Mouse (Mus musculus) testis, adult 2 months (tissue): ENCODE data around the gene Corin. TPM values are rescaled to one million over a fixed set of nuclear protein-coding genes. Genes with fewer than 3 reads are reported as not detected.
A peak's percentile ranks its signal among the peaks of the same experiment; 100 is the strongest.

Source experiments
- H3K27ac ChIP-seq: fragments of 200-500 bp; 2 replicates; pipeline ENCODE4 v1.5.1; 2012; ENCODE audit warnings: low read depth, low read length; ENCODE audit not compliant: control insufficient read depth, insufficient read depth
- H3K27me3 ChIP-seq: fragments of 200-500 bp; 2 replicates; pipeline ENCODE4 v1.6.1; 2012; ENCODE audit warnings: mild to moderate bottlenecking, low read length, moderate library complexity; ENCODE audit not compliant: control insufficient read depth, insufficient read depth
- H3K36me3 ChIP-seq: fragments of 200-500 bp; 2 replicates; pipeline ENCODE4 v1.6.1; 2012; ENCODE audit warnings: mild to moderate bottlenecking, low read length; ENCODE audit not compliant: control insufficient read depth, insufficient read depth
- H3K4me1 ChIP-seq: fragments of 200-500 bp; 2 replicates; pipeline ENCODE4 v1.6.1; 2012; ENCODE audit warnings: low read length; ENCODE audit not compliant: control insufficient read depth, insufficient read depth
- H3K4me3 ChIP-seq: fragments of 200-500 bp; 2 replicates; pipeline ENCODE4 v1.5.1; 2012; ENCODE audit warnings: low read depth, mild to moderate bottlenecking, low read length, moderate library complexity, mixed read lengths; ENCODE audit not compliant: control insufficient read depth
- CTCF ChIP-seq: fragments of 200-500 bp; IDR thresholded peaks from 2 replicates; pipeline ENCODE4 v1.5.1; 2012; ENCODE audit warnings: low read depth, mild to moderate bottlenecking, inconsistent platforms, low read length, moderate library complexity; ENCODE audit not compliant: control insufficient read depth, insufficient read depth, insufficient replicate concordance
- POLR2A ChIP-seq: fragments of 200-500 bp; IDR thresholded peaks from 2 replicates; pipeline ENCODE4 v1.6.1; 2012; ENCODE audit warnings: low read depth, mild to moderate bottlenecking, inconsistent platforms, low read length, moderate library complexity; ENCODE audit not compliant: control insufficient read depth
- polyA plus RNA-seq: library from polyadenylated mRNA; depleted of rRNA; stranded (reverse); fragments of >200 nt; gene quantifications from 2 replicates; pipeline ENCODE4 v1.2.3, GENCODE M21; 2012; rRNA removed

The Corin gene
- polyA plus RNA-seq, result 6.4 and 11.2 TPM in 2 replicates

DNA sequence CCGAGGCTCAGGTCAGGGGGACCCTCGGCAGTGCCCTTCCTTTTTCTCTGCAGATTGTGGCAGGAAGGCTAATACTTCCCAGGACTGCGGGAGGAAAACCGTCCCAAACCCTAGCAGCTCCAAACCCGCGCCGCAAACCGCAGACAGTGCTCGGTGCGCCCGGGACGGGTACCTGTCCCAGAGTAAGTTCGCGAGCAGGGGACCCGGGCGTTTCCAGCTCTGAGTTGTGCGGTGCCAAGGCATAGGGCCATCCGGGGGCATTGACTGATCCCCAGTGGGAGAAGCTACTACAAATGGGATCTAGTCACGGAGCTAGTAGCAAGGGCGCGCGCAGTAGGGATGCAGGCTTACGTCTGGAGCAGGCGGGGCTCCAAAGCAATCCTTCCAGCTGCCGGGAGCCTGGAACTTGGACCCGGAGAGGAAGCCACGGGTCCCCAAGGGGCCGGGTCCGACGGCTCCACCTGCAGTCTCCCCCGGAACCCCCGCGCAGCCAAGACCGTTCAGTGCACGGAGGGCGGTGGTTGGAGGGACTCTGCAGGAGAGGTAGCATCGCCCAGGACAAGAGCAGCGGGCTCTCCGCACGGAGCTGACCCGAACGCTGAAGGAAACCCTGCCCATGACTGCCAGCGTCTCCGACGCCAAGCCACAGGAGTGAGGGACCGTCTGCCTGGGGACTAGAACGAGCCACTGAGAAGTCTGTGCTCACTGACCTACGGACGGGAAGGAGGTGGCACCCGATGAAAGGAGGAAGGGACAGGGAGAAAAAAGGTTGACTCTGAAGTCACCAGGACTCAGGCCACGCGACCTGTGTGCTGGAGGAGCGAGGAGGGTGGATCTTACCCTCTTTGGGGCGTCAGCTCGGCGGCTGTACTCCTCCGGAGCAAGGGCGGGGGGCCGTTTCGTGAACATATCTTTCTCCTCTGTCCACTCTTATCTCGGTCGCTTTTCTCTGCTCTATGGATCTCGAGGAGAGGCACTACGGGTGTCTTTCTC is at the start of gene Corin:
Gene Corin (minus strand): TSS at position 943 of the 993 bp plus-strand sequence.
- Histone ChIP-seq H3K4me3 (peak within 1 kb of the TSS; percentile 81), H3K36me3 (no peaks in the 10 kb centered on the region), H3K4me1 (peaks cover 17% of the 10 kb centered on the region), H3K27ac (peak within 1 kb of the TSS; percentile 65), H3K27me3 (no peaks in the 10 kb centered on the region)
- TF ChIP-seq POLR2A (0 out of 2 replicates have a peak, but pooled peaks have one; percentile 44), CTCF (no peak)

DNA sequence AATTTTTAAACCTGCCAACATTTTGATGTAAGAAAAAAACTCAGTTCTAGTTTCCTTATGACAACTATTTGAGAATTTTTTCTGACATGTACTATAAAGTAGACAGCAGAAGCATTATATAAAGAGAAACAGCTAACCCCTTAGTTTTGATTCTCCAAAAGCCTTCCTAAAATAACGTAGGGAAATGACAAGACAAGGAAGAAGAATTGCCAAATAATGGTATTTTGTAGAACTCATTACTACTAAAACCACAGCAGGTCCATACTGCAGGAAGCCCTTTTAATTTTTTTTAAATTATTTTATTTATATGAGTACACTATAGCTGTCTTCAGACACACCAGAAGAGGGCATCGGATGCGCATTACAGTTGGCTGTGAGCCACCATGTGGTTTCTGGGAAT is 46.9 kb upstream of the Corin start:
- no peaks in the 10 kb centered on the region for H3K27me3 ChIP-seq
- no peak overlapping the region for H3K27ac ChIP-seq
- no peak for TF ChIP-seq POLR2A
- TF ChIP-seq CTCF, result no peak
- H3K4me3 ChIP-seq, result no peak overlapping the region
- H3K36me3 ChIP-seq, result peaks cover 4% of the 10 kb centered on the region
- H3K4me1 ChIP-seq, result no peaks in the 10 kb centered on the region

DNA sequence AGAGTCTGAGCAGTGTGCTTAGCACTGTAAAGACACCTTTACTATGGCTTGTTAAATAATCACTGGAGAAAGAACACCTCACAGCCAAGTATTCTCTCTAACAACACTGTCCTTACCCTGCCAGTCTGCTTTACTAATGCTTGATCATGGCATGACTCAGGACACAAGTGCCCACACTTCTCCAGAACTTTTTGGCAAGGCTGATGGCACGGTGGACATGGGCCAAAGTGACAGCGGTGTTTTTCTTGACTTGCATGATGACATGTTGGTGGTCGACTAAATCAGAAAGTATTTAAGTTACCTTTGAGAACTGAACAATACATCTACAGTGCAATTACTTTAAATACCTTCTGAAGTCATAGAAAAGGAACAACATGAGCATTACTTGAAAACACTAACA is 24.6 kb upstream of the Corin start:
- H3K27me3 ChIP-seq, result no peaks in the 10 kb centered on the region
- H3K27ac ChIP-seq, result no peak overlapping the region
- no peak for TF ChIP-seq POLR2A
- TF ChIP-seq CTCF, result no peak
- H3K4me1 ChIP-seq, result no peaks in the 10 kb centered on the region
- no peaks in the 10 kb centered on the region; the same call in 1 of the 2 replicates for H3K36me3 ChIP-seq
- H3K4me3 ChIP-seq, result no peak overlapping the region

DNA sequence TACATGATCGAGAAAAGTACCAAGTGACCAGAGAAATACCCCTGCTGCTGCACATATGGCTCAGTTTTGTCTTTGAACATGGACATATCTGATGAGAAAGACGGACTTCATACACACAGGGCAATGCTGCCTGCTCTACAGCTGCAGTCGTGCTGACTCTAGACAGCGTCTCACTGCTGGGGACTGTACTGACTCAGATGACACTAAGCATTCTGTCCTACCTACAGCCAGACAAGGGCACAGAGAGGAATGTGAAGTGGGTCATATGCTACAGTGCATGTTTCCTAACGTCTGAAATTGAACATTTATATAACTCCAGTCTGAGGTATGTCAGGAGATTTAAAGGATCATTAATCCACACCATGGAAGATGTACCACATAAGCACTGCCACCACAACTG is 9.5 kb upstream of the Corin start:
- H3K27me3 ChIP-seq, result no peaks in the 10 kb centered on the region
- H3K27ac ChIP-seq, result no peak overlapping the region
- H3K36me3 ChIP-seq, result peaks cover 3% of the 10 kb centered on the region
- no peak overlapping the region for H3K4me3 ChIP-seq
- TF ChIP-seq CTCF (no peak), POLR2A (no peak)
- H3K4me1 ChIP-seq, result no peaks in the 10 kb centered on the region

DNA sequence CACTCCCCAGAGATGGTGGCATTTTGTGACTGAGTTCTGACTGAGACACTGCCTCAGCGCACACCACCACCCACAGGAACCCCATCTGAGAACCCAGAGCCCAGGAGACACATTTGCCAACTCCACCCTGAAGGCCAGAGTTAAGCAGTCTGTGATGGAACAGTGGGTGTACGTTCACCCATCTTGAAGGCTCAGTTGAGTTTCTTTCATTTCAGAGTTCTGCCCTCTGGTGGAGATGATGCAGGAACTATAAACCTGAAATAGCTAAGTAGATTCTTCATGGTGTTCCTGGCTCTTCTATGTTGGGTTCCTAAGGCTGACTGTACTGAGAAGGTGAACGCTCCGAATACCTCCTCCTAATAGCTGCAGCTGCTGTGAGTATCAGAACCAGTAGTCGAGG is 1.5 kb upstream of the Corin start:
- Histone ChIP-seq H3K4me1 (peaks cover 14% of the 10 kb centered on the region), H3K4me3 (no peak overlapping the region), H3K36me3 (no peaks in the 10 kb centered on the region), H3K27ac (no peak overlapping the region), H3K27me3 (no peaks in the 10 kb centered on the region)
- TF ChIP-seq POLR2A (no peak), CTCF (no peak)

DNA sequence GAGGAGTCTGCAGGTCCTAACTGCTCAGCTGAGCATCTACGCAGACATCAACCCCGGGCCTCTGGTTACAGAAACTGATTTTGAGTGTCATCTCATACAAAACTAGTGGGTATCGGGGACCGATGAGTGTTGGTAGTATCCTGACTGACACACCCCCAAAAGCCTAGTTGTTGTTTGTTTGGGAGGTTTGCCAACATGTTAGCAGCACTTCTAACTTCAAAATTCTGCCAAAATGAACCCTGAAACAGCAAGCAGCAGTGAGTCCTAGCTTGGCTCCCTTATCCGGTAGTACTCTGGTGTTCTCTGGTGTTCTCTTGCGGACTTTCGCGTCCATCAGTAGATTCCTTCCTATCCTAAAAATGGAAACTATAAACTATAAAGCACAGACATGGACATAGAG is 1.5 kb downstream of the Corin start:
- no peak overlapping the region for H3K4me3 ChIP-seq
- no peaks in the 10 kb centered on the region for H3K27me3 ChIP-seq
- TF ChIP-seq POLR2A (no peak), CTCF (no peak)
- peak overlapping the region; percentile 45; the same call in 1 of the 2 replicates for H3K27ac ChIP-seq
- H3K36me3 ChIP-seq, result no peaks in the 10 kb centered on the region
- H3K4me1 ChIP-seq, result peaks cover 21% of the 10 kb centered on the region

DNA sequence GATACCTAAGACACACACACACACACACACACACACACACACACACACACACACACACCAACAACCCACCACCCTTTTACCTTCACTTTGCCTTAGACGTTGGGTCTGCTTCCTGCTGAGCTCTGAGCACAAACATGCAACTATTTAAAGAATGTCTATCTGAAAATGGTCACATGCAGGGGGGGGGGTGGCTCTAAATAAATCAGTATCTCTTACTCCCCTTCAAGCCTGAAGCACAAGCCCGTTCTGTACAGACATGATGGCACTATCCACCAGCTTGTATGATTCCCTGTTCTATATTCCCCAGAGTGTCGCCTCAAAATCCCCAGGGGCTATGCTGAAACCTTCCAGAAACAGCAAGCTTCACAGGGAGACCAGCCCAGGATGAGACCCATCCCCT is 2.5 kb downstream of the Corin start:
- TF ChIP-seq POLR2A (no peak), CTCF (no peak)
- Histone ChIP-seq H3K27me3 (no peaks in the 10 kb centered on the region), H3K36me3 (no peaks in the 10 kb centered on the region), H3K4me1 (peaks cover 21% of the 10 kb centered on the region), H3K4me3 (no peak overlapping the region), H3K27ac (peak overlapping the region; percentile 37)

DNA sequence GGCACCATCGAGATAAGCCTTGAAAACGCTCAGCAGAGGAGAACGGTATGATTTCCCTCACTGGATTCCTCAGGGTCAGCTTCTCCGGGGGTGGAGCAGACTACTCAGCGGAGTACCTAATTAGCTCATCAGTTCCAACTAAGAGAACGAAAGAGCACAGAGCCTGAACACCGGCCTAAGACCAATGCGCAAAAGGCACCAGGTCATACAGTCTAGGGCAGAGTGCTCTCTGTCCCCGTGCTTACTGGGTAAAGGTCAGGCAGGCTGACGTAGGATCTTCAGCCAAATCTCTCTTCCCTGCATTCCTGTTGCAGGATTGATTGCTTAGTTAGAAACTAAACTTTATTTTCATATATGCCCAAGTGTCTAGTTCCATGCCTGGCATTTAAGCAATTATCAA is 6.0 kb downstream of the Corin start:
- H3K4me1 ChIP-seq, result peaks cover 8% of the 10 kb centered on the region
- no peak overlapping the region for H3K4me3 ChIP-seq

More for the DNA sequence above, 6.0 kb downstream of the Corin start:
- TF ChIP-seq CTCF (no peak), POLR2A (no peak)
- Histone ChIP-seq H3K27me3 (no peaks in the 10 kb centered on the region), H3K36me3 (no peaks in the 10 kb centered on the region), H3K27ac (no peak overlapping the region; the same call in 1 of the 2 replicates)
